Mouse (Mus musculus): ENCODE data around the gene Prss22. TPM values are rescaled to one million over a fixed set of nuclear protein-coding genes. Genes with fewer than 3 reads are reported as not detected.

Prss22 gene
- polyA plus RNA-seq, 1 experiment from 2014 or later, result not detected

DNA sequence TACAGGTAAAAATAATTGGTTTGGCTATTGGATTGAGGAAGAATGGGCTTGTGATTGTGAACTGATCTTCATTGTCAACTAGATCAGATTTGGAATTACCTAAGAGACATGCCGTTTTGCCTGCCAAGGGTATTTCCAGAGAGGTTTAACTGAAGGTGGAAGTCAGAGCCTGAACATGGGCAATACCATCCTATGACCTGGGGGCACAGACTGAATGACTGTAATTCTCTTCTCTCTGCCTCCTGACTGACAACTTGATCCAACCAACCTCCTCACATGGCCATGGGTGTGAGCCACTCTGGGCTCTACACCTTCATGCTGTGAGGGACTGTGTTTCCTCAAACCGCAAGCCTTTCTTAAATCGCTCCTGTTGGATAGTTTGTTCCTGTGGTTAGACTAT is 7.1 kb upstream of the Prss22 start:
- H3K27me3 ChIP-seq (ENCODE audit: control insufficient read depth, insufficient read depth, low read length), result no peaks in the 10 kb centered on the region
- no peaks in the 10 kb centered on the region for H3K4me1 ChIP-seq (replicated peaks; ENCODE audit: control insufficient read depth, insufficient read depth, low read length)
- no peak overlapping the region for H3K9ac ChIP-seq
- no peaks in the 10 kb centered on the region for H3K36me3 ChIP-seq (replicated peaks; ENCODE audit: control insufficient read depth, insufficient read depth)
- H3K4me2 ChIP-seq (replicated peaks), result no peak overlapping the region
- DNase-seq (ENCODE audit: low spot score) (no peak), ATAC-seq (ENCODE audit: low FRiP score) (no peak)
- 93% methylated on average over 3 of the region's 3 CpGs for WGBS
- no peak overlapping the region for H3K4me3 ChIP-seq (replicated peaks; ENCODE audit: low read length)
- no peaks in the 10 kb centered on the region for H3K9me3 ChIP-seq (ENCODE audit: control insufficient read depth, low read length)
- H3K27ac ChIP-seq, result no peak overlapping the region

DNA sequence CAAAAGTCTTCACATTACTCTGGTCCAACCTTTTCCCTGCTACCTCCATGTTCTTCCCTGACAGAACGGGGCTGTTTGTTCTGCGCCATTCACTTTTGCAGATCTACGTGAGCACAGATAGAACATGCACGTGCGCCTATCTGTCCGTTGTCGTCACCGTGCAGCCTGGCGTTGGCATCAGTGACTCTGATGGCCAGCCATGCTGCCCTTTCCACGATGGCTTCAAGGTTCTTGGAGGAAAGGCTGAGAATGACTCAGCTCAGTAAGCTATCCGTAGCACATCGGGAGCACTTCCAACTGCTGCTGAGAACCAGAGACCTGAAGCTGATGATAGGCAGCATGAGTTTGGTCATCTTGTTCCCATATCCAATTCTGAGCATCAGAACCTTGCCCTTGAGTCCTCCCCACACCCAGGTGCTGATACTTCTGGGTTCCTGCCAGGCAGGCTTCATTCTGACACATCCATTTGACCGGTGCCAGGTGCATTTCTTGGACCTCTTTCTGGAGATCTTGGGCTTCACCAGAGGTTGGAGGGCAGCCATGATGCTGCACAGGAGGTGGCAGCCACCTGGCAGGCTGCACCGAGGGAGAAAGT is 6.3 kb upstream of the Prss22 start:
- Histone ChIP-seq H3K4me3 (replicated peaks; ENCODE audit: low read length) (no peak overlapping the region), H3K9me3 (ENCODE audit: control insufficient read depth, low read length) (no peaks in the 10 kb centered on the region), H3K9ac (no peak overlapping the region), H3K4me1 (replicated peaks; ENCODE audit: control insufficient read depth, insufficient read depth, low read length) (no peaks in the 10 kb centered on the region), H3K4me2 (replicated peaks) (no peak overlapping the region), H3K27me3 (ENCODE audit: control insufficient read depth, insufficient read depth, low read length) (no peaks in the 10 kb centered on the region), H3K36me3 (replicated peaks; ENCODE audit: control insufficient read depth, insufficient read depth) (no peaks in the 10 kb centered on the region), H3K27ac (no peak overlapping the region)
- no peak for ATAC-seq (ENCODE audit: low FRiP score)
- DNase-seq (ENCODE audit: low spot score), result no peak
- WGBS, result 92% methylated on average over 14 of the region's 14 CpGs

DNA sequence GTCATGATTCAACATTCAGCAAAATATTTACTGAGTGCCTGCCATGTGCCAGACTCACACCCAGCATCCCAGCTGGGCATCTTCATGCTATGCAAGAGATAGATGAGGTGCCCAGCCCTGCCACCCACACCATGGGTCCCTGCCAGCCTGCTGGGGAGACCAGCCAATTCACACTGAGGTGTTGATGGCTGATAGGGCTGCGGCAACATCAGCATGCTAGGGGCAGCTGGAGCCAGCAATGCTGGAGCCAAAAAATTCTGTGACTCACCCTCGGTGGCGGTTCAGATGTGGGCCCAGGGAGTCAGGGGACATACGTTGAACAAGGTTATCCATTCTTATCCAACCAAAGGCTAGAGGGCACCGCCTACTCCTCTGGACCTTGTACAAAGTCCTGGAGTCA is 2.5 kb upstream of the Prss22 start:
- Histone ChIP-seq H3K4me1 (replicated peaks; ENCODE audit: control insufficient read depth, insufficient read depth, low read length) (no peaks in the 10 kb centered on the region), H3K9me3 (ENCODE audit: control insufficient read depth, low read length) (no peaks in the 10 kb centered on the region), H3K4me2 (replicated peaks) (no peak overlapping the region), H3K36me3 (replicated peaks; ENCODE audit: control insufficient read depth, insufficient read depth) (no peaks in the 10 kb centered on the region), H3K27me3 (ENCODE audit: control insufficient read depth, insufficient read depth, low read length) (no peaks in the 10 kb centered on the region), H3K9ac (no peak overlapping the region), H3K4me3 (replicated peaks; ENCODE audit: low read length) (no peak overlapping the region), H3K27ac (no peak overlapping the region)
- ATAC-seq (ENCODE audit: low FRiP score), result no peak
- 78% methylated on average over 5 of the region's 5 CpGs for WGBS
- no peak for DNase-seq (ENCODE audit: low spot score)

DNA sequence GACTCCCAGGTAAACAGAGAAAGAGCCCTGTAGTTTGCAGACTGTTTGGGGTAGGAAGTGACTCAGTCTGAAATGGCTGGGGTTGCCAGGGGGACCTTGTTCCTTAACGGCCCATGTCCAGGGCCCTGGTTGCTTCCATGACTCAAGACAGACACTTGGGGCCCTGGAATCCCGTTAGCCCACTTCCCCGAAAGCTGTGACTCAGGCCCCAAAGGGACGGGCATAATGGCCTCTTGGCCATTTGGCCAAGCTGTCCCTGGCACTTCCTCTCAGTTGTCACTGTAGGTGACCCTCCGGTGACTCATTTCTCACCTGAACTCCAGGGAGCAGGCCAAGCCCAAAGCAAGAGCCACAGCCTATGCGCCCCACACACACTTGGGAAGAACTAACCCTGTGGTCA is 483 bp upstream of the Prss22 start:
- Histone ChIP-seq H3K4me1 (replicated peaks; ENCODE audit: control insufficient read depth, insufficient read depth, low read length) (no peaks in the 10 kb centered on the region), H3K27ac (no peak overlapping the region), H3K4me2 (replicated peaks) (no peak overlapping the region), H3K9me3 (ENCODE audit: control insufficient read depth, low read length) (no peaks in the 10 kb centered on the region), H3K27me3 (ENCODE audit: control insufficient read depth, insufficient read depth, low read length) (no peaks in the 10 kb centered on the region), H3K36me3 (replicated peaks; ENCODE audit: control insufficient read depth, insufficient read depth) (no peaks in the 10 kb centered on the region), H3K4me3 (replicated peaks; ENCODE audit: low read length) (no peak overlapping the region), H3K9ac (no peak overlapping the region)
- WGBS, result 93% methylated on average over 6 of the region's 6 CpGs
- DNase-seq (ENCODE audit: low spot score), result no peak
- ATAC-seq (ENCODE audit: low FRiP score), result no peak

DNA sequence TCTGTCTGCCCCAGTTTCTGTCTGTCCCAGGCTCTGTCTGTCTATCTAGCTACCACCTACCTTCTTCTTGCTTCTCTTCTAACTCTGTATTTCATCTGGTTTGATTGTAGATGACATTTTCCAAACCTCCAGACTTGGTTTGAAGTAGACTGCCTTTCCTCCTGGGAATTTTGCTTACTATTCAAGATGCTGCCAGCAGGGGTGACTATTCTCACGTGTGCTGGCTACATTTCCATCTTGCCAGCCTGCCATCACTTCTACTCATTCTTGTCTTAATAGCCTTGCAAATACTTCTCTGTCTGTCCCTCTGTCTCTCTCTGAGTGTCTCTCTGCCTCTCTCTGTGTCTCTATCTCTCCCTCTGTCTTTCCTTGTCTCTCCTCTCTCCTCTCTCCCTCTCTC is 2.5 kb downstream of the Prss22 start:
- no peak overlapping the region for H3K4me2 ChIP-seq (replicated peaks)
- no peak overlapping the region for H3K4me3 ChIP-seq (replicated peaks; ENCODE audit: low read length)
- no peak for DNase-seq (ENCODE audit: low spot score)
- H3K4me1 ChIP-seq (replicated peaks; ENCODE audit: control insufficient read depth, insufficient read depth, low read length), result peaks cover 5% of the 10 kb centered on the region; the same call in 1 of the 2 replicates
- no peaks in the 10 kb centered on the region for H3K27me3 ChIP-seq (ENCODE audit: control insufficient read depth, insufficient read depth, low read length)
- 28% methylated on average over 1 of the region's 1 CpGs for WGBS
- H3K36me3 ChIP-seq (replicated peaks; ENCODE audit: control insufficient read depth, insufficient read depth), result no peaks in the 10 kb centered on the region
- no peaks in the 10 kb centered on the region for H3K9me3 ChIP-seq (ENCODE audit: control insufficient read depth, low read length)
- H3K27ac ChIP-seq, result no peak overlapping the region
- ATAC-seq (ENCODE audit: low FRiP score), result no peak
- no peak overlapping the region for H3K9ac ChIP-seq

DNA sequence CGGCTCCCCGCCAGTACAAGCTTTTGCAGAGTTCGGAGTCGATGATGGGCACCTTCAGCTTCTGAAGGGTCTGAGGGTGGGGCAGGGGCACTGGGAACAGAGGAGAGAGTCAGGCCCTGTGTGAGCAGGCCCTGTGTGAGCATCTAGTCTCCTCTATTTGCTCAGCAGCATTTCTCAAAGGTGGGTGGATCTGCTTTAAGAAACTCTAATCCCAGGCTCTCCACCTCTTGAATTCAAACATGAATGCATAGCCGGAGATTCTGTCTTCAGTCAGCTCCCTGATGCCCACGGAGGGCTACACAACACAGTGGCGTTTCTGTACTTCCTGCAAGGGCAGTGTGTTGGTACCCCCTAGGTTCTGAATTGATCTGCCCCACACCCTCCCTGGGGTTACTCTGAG is 3.2 kb downstream of the Prss22 start:
- WGBS, result 78% methylated on average over 7 of the region's 7 CpGs
- H3K36me3 ChIP-seq (replicated peaks; ENCODE audit: control insufficient read depth, insufficient read depth), result no peaks in the 10 kb centered on the region
- no peak for ATAC-seq (ENCODE audit: low FRiP score)
- H3K4me2 ChIP-seq (replicated peaks), result no peak overlapping the region
- no peak for DNase-seq (ENCODE audit: low spot score)
- no peak overlapping the region for H3K27ac ChIP-seq
- H3K9ac ChIP-seq, result no peak overlapping the region
- no peaks in the 10 kb centered on the region for H3K9me3 ChIP-seq (ENCODE audit: control insufficient read depth, low read length)
- no peak overlapping the region for H3K4me3 ChIP-seq (replicated peaks; ENCODE audit: low read length)
- H3K27me3 ChIP-seq (ENCODE audit: control insufficient read depth, insufficient read depth, low read length), result no peaks in the 10 kb centered on the region
- H3K4me1 ChIP-seq (replicated peaks; ENCODE audit: control insufficient read depth, insufficient read depth, low read length), result peaks cover 5% of the 10 kb centered on the region; the same call in 1 of the 2 replicates

DNA sequence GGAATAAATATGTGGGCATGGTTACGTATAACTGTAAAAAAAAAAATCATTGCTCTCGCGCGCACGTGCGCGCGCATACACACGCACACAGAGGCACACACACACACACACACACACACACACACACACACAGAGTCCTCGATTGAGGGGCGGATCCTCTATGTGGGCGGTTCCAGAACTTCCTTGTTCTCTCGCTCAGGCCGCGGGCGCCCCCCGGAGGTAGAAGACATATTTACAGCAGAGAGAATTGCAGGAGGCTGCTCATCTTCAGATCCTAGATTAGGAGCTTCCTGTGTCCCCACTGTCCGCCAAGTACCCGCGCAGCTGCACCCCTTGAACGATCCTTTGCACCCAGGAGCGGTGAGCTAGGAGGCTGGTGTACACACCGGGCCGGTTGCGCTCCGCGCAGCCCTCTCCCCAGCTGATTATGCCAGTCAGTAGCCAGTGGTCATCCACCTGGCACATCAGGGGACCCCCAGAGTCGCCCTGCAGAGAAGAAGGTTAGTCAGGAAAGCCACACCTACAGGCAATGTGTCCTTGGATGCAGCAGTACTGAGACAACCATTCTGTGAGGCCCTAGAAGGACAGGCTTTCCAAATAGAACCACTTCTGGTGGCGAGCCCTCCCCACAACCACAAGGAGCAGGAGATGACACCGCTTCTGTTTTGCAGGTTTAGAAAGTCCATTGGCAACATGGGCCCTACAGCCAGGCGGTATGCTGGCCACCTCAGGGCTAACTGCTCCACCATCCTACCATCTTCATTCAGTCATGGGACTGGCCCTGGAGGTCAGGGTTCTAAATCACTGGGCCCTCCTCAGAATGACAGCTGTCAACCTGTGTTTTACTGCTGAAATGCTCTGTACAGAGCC is 4.1 kb downstream of the Prss22 start:
- H3K9ac ChIP-seq, result peak overlapping the region; percentile 66
- H3K27ac ChIP-seq, result no peak overlapping the region
- H3K4me1 ChIP-seq (replicated peaks; ENCODE audit: control insufficient read depth, insufficient read depth, low read length), result peaks cover 5% of the 10 kb centered on the region; the same call in 1 of the 2 replicates
- WGBS, result 11% methylated on average over 31 of the region's 31 CpGs
- H3K4me3 ChIP-seq (replicated peaks; ENCODE audit: low read length), result peak overlapping the region; percentile 21
- ATAC-seq (ENCODE audit: low FRiP score) (peak; percentile 79), DNase-seq (ENCODE audit: low spot score) (peak; percentile 95)
- no peaks in the 10 kb centered on the region for H3K36me3 ChIP-seq (replicated peaks; ENCODE audit: control insufficient read depth, insufficient read depth)
- peak overlapping the region; percentile 53 for H3K4me2 ChIP-seq (replicated peaks)
- H3K27me3 ChIP-seq (ENCODE audit: control insufficient read depth, insufficient read depth, low read length), result no peaks in the 10 kb centered on the region
- no peaks in the 10 kb centered on the region for H3K9me3 ChIP-seq (ENCODE audit: control insufficient read depth, low read length)

DNA sequence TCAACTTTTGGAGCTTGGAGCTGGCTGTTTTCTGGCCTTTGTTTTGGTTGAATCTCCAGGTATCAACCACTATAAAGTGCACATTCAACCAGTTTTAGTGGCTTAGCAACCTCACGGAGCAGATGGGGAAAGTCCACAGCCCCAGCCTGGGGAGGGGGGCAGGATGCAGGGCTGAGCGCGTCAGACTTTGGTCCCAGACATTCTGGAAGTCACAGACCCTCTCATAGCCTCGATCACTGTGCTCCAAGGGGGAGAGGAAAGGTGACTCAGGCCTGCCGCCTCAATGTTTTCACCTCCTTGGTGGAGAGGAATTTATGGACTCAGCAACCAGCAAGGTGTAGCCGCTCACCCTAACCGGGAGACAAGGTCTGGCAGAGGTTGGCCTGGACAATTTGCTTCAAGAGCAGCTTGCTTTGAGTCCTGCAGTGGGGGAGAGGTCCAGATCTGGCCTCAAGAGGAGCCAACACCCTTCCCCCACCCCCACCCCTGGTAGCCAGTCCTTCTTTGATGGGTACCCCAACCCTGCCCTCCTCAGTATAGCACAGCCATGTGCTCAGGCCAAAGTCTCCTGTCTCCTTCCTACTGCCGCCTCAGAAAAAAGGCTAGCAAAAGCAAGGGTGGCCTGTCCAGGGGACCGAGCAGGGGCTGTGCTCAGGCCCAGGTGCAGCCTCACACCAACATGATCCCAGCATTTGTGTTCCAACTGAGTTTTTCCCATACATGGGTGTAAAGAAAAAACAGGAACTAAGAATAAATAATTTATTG is 4.9 kb downstream of the Prss22 start:
- ATAC-seq (ENCODE audit: low FRiP score) (peak; percentile 67), DNase-seq (ENCODE audit: low spot score) (no peak)
- Histone ChIP-seq H3K4me1 (replicated peaks; ENCODE audit: control insufficient read depth, insufficient read depth, low read length) (peaks cover 5% of the 10 kb centered on the region; the same call in 1 of the 2 replicates), H3K4me3 (replicated peaks; ENCODE audit: low read length) (peak overlapping the region; percentile 21), H3K4me2 (replicated peaks) (peak overlapping the region; percentile 53), H3K27ac (no peak overlapping the region), H3K9ac (peak overlapping the region; percentile 46; the same call in 1 of the 2 replicates), H3K36me3 (replicated peaks; ENCODE audit: control insufficient read depth, insufficient read depth) (no peaks in the 10 kb centered on the region), H3K27me3 (ENCODE audit: control insufficient read depth, insufficient read depth, low read length) (no peaks in the 10 kb centered on the region), H3K9me3 (ENCODE audit: control insufficient read depth, low read length) (no peaks in the 10 kb centered on the region)
- WGBS, result 75% methylated on average over 9 of the region's 9 CpGs

DNA sequence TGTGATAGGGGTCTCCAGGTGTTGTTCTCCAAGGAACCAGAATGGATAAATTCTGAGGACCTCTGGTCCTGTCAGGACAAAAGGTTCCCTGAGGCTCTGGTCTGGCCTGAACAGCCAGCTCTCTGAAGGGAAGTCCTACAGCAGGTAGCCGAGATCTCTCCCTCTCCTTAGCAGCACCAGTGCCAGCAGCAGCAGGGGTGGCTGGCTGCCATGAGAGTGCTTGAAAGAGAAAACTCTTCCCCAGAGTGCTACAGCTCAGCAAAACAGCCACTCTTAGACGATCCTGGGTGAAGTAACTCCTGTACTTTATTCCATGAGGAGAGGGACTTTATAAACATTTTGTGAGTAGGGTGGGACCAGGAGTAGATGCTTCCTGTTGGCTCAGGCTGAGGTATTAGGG is 8.1 kb downstream of the Prss22 start:
- no peak overlapping the region for H3K9ac ChIP-seq
- 59% methylated on average over 2 of the region's 2 CpGs for WGBS
- no peak overlapping the region for H3K27ac ChIP-seq
- H3K27me3 ChIP-seq (ENCODE audit: control insufficient read depth, insufficient read depth, low read length), result no peaks in the 10 kb centered on the region
- no peak for DNase-seq (ENCODE audit: low spot score)
- H3K36me3 ChIP-seq (replicated peaks; ENCODE audit: control insufficient read depth, insufficient read depth), result no peaks in the 10 kb centered on the region
- no peaks in the 10 kb centered on the region for H3K9me3 ChIP-seq (ENCODE audit: control insufficient read depth, low read length)
- peaks cover 5% of the 10 kb centered on the region; the same call in 1 of the 2 replicates for H3K4me1 ChIP-seq (replicated peaks; ENCODE audit: control insufficient read depth, insufficient read depth, low read length)
- no peak for ATAC-seq (ENCODE audit: low FRiP score)
- H3K4me2 ChIP-seq (replicated peaks), result no peak overlapping the region
- no peak overlapping the region for H3K4me3 ChIP-seq (replicated peaks; ENCODE audit: low read length)

Measured in hindbrain, embryonic 14.5 days (tissue).